Mouse (Mus musculus): Measurements from ENCODE around the gene Eral1.
"Not testable (repeated sequence)": the region's sequence is repeated elsewhere in the genome, so short reads cannot be mapped to it uniquely, and the experiment has no call there.

Eral1 gene

GRCm38 (mm10) chr11:78086925-78087479, 6.8 kb upstream of the Eral1 start:
- DNase-seq, result no peak

- DNase-seq, result no peak
These were observed 3.4 kb upstream of the Eral1 start for GRCm38 (mm10) chr11:78083595-78083994.

GRCm38 (mm10) chr11:78074666-78075065, 5.5 kb downstream of the Eral1 start:
- DNase-seq, result peak; percentile 55

- peak; percentile 77 for DNase-seq
These were observed 5.9 kb downstream of the Eral1 start for GRCm38 (mm10) chr11:78074277-78074652.

GRCm38 (mm10) chr11:78073577-78074276, 6.5 kb downstream of the Eral1 start:
- peak; percentile 88 for DNase-seq

GRCm38 (mm10) chr11:78072425-78073130, 7.6 kb downstream of the Eral1 start:
- peak; percentile 96 for DNase-seq

GRCm38 (mm10) chr11:78071938-78072337, 8.2 kb downstream of the Eral1 start:
- no peak for DNase-seq

GRCm38 (mm10) chr11:78069646-78070045, 10.5 kb downstream of the Eral1 start:
- peak; percentile 95 for DNase-seq

GRCm38 (mm10) chr11:78069130-78069529, 11.1 kb downstream of the Eral1 start:
- peak; percentile 75 for DNase-seq

GRCm38 (mm10) chr11:78067566-78067965, 12.6 kb downstream of the Eral1 start:
- DNase-seq, result no peak

- DNase-seq, result no peak
These were observed 13.5 kb downstream of the Eral1 start for GRCm38 (mm10) chr11:78066641-78067040.

GRCm38 (mm10) chr11:78065906-78066305, 14.3 kb downstream of the Eral1 start:
- DNase-seq, result peak; percentile 90

GRCm38 (mm10) chr11:78062563-78062962, 17.6 kb downstream of the Eral1 start:
- no peak for DNase-seq

GRCm38 (mm10) chr11:78059833-78060757, 20.1 kb downstream of the Eral1 start:
- peak; percentile 86 for DNase-seq

GRCm38 (mm10) chr11:78056946-78057345, 23.2 kb downstream of the Eral1 start:
- no peak for DNase-seq

- DNase-seq, result peak; percentile 54
These were observed 27.1 kb downstream of the Eral1 start for GRCm38 (mm10) chr11:78053078-78053477.

- not testable (repeated sequence) for DNase-seq
These were observed 31.5 kb downstream of the Eral1 start for GRCm38 (mm10) chr11:78048637-78049036.

- DNase-seq, result no peak
These were observed 35.4 kb downstream of the Eral1 start for GRCm38 (mm10) chr11:78044758-78045251.

- DNase-seq, result not testable (repeated sequence)
These were observed 37.8 kb downstream of the Eral1 start for GRCm38 (mm10) chr11:78042290-78042870.

- DNase-seq, result no peak
These were observed 39.3 kb downstream of the Eral1 start for GRCm38 (mm10) chr11:78040878-78041277.

GRCm38 (mm10) chr11:78037831-78038752, 42.1 kb downstream of the Eral1 start, which contains the start of gene Flot2:
TSS of gene Flot2 (plus strand) at chr11:78037931.
- DNase-seq, result peak; percentile 79

Data from liver (tissue).